Mouse (Mus musculus) hindbrain, embryonic 16.5 days (tissue): ENCODE results near the gene Tnfrsf13c. TPM values are rescaled to one million over a fixed set of nuclear protein-coding genes. Genes with fewer than 3 reads are reported as not detected.
"Not testable (repeated sequence)": the region's sequence is repeated elsewhere in the genome, so short reads cannot be mapped to it uniquely, and the experiment has no call there.

Experiments used
- ATAC-seq: fragments of 200-750 bp; cut with Nextera tagmentation; 2 replicates; pipeline ENCODE4 v1.8.0; 2017; ENCODE audit warnings: moderate TSS enrichment, moderate library complexity
- H3K27ac ChIP-seq: fragments of 300-500 bp; sonication (generic); 2 replicates; pipeline ENCODE4 v1.5.1; 2014; ENCODE audit warnings: low read depth, mild to moderate bottlenecking, control low read depth, low read length, moderate library complexity
- H3K27me3 ChIP-seq: fragments of 300-500 bp; sonication (generic); replicated peaks from 2 replicates; pipeline ENCODE4 v1.6.1; 2014; ENCODE audit warnings: low read length; ENCODE audit not compliant: control insufficient read depth, insufficient read depth
- H3K36me3 ChIP-seq: fragments of 300-500 bp; sonication (generic); 2 replicates; pipeline ENCODE4 v1.6.1; 2014; ENCODE audit warnings: mild to moderate bottlenecking, low read length, moderate library complexity, mixed read lengths; ENCODE audit not compliant: control insufficient read depth, insufficient read depth
- H3K4me1 ChIP-seq: fragments of 300-500 bp; sonication (generic); 2 replicates; pipeline ENCODE4 v1.6.1; 2014; ENCODE audit warnings: low read depth, low read length; ENCODE audit not compliant: control insufficient read depth, insufficient read depth
- H3K4me2 ChIP-seq: fragments of 300-500 bp; sonication (generic); 2 replicates; pipeline ENCODE4 v1.6.1; 2014; ENCODE audit warnings: mild to moderate bottlenecking, low read length, control low read depth, moderate library complexity
- H3K4me3 ChIP-seq: fragments of 300-500 bp; sonication (generic); 2 replicates; pipeline ENCODE4 v1.5.1; 2014; ENCODE audit warnings: mild to moderate bottlenecking, low read length, control low read depth, moderate library complexity
- H3K9ac ChIP-seq: fragments of 300-500 bp; sonication (generic); 2 replicates; pipeline ENCODE4 v1.6.1; 2014; ENCODE audit warnings: low read depth, mild to moderate bottlenecking, control low read depth, low read length, moderate library complexity
- H3K9me3 ChIP-seq: fragments of 300-500 bp; sonication (generic); 2 replicates; pipeline ENCODE4 v1.6.1; 2014; ENCODE audit warnings: mild to moderate bottlenecking, low read length, moderate library complexity; ENCODE audit not compliant: control insufficient read depth
- WGBS: fragments of 180-500 bp; shearing (Covaris S2); extraction: QIAGEN DNeasy Blood & Tissue Kit; methylation state at CpG from one replicate; pipeline ENCODE4 v1.1.7; 2014; 5-methylcytosine and 5-hydroxymethylcytosine counted together
- polyA plus RNA-seq: library from polyadenylated mRNA; unstranded; fragments of >200 nt; fragmentation: Nextera tagmentation; extraction: Ambion mirVana; gene quantifications from 2 replicates; pipeline ENCODE4 v1.2.1, GENCODE M21; 2015

The Tnfrsf13c gene
- polyA plus RNA-seq, 1 experiment from 2014 or later = 0.10 TPM

DNA sequence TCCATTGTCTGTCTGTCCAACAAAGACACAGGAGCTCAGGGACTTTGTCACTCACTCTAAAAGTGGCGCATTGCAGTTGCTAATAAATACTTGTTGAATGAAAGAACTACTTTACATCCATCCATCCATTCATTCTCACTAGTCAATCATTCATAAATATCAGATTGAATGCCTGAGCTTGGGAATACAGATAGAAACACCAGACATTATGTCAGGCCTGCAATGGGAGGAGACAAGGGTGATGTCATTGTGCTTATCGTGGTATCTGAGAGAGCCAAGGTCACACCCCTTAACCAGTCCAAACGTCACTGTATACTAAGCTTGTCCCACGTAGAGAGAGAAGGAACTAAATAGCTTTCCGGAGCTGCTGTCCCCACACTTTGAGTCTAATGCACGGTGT is 27.9 kb upstream of the Tnfrsf13c start, which contains the start of gene 1500009C09Rik:
TSS of gene 1500009C09Rik (plus strand) at position 301 of the 400 bp plus-strand sequence.
- Histone ChIP-seq H3K27me3 (no peaks in the 10 kb centered on the region), H3K4me2 (no peak within 1 kb of the TSS), H3K27ac (no peak within 1 kb of the TSS), H3K9ac (no peak within 1 kb of the TSS), H3K36me3 (no peaks in the 10 kb centered on the region), H3K4me3 (no peak within 1 kb of the TSS), H3K4me1 (peaks cover 16% of the 10 kb centered on the region), H3K9me3 (no peaks in the 10 kb centered on the region)
- 91% methylated on average over 6 of the region's 6 CpGs for WGBS
- no peak for ATAC-seq

- H3K27ac ChIP-seq = no peak overlapping the region
- no peak overlapping the region for H3K4me3 ChIP-seq
- 97% methylated on average over 3 of the region's 3 CpGs for WGBS
- H3K4me1 ChIP-seq = peaks cover 11% of the 10 kb centered on the region
- H3K4me2 ChIP-seq = no peak overlapping the region
- no peaks in the 10 kb centered on the region for H3K9me3 ChIP-seq
- H3K27me3 ChIP-seq = no peaks in the 10 kb centered on the region
- no peak overlapping the region for H3K9ac ChIP-seq
- ATAC-seq = no peak
- no peaks in the 10 kb centered on the region for H3K36me3 ChIP-seq
Observed at GRCm38 (mm10) chr15:82251579-82251978, 27.4 kb upstream of the Tnfrsf13c start.

- H3K4me2 ChIP-seq = no peak overlapping the region
- no peaks in the 10 kb centered on the region for H3K36me3 ChIP-seq
- no peak for ATAC-seq
- no peak overlapping the region for H3K27ac ChIP-seq
- H3K27me3 ChIP-seq = no peaks in the 10 kb centered on the region
- H3K4me1 ChIP-seq = peaks cover 7% of the 10 kb centered on the region
- no peaks in the 10 kb centered on the region for H3K9me3 ChIP-seq
- H3K4me3 ChIP-seq = no peak overlapping the region
- H3K9ac ChIP-seq = no peak overlapping the region
- 75% methylated on average over 3 of the region's 3 CpGs for WGBS
Observed at GRCm38 (mm10) chr15:82247131-82247776, 23.1 kb upstream of the Tnfrsf13c start.

DNA sequence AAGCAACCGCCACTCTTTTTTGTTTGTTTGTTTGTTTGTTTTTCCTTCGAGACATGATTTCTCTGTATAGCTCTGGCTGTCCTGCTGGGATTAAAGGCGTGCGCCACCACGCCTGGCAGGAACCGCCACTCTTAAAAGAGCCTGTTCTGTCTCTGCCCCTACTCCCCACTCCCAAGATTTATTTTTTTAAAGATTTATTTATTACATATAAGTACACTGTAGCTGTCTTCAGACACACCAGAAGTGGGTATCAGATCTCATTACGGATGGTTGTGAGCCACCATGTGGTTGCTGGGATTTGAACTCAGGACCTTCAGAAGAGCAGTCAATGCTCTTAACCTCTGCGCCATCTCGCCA is 20.6 kb upstream of the Tnfrsf13c start:
- 23% methylated on average over 9 of the region's 9 CpGs for WGBS
- Histone ChIP-seq H3K4me2 (peak overlapping the region; percentile 75), H3K9ac (peak overlapping the region; percentile 65), H3K4me3 (peak overlapping the region; percentile 88)
- not testable (repeated sequence) for H3K27ac ChIP-seq, H3K9me3 ChIP-seq, ATAC-seq, H3K27me3 ChIP-seq, H3K4me1 ChIP-seq, H3K36me3 ChIP-seq

DNA sequence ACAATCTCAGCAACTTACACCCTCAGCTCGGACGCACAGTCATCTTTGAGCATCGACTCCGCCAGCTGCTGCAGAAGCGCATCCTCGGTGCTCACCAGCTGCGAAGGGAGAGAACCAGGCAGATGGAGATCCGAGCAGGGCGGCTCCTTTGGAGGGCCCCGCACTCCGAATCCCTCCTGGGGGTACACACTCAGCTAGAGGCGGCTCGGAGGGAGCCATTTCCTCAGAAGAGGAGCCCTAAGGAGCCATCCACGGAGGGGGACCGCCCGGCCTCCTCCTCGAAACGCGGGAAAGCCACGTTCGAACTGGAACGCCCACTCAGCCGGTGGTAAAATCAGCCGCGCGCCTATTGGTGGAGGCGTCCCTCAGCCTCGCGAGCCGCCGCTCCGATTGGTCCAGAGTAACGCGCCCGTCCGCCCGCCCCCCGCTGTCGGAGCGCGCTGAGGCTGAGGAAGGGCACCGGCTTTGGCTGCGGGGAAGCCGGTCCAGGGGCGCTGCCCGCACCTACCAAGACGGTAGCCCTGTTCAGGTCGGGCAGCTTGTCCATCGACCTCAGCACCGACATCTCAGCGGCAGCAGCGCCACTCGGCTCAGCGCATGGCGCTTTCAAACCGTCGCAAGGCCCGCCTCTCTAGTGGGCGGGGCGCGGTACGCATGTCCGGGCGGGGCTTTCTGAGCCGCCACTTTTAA is 20.1 kb upstream of the Tnfrsf13c start, which contains the start of gene Cenpm:
TSS of gene Cenpm (minus strand) at position 634 of the 690 bp plus-strand sequence.
- WGBS = under 1% methylated on average over 62 of the region's 65 CpGs

DNA sequence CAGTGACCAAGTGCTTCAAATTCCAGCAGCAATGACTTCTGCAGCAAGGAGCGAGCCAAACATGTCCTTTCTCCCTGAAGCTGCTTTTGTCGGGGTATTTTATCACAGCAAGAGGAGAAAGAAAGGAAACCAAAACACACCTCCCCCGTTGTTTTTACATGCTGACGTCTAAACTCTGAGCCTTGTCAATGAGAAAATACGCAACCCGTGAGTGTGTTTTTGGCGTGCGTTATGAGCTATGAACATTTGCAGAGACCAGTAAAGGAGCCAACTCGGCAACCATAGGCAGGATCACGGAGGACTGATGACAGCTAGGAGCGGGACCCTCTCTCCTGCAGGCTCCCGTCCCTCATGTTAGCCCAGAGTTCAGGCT is 19.6 kb upstream of the Tnfrsf13c start:
- Histone ChIP-seq H3K9me3 (no peaks in the 10 kb centered on the region), H3K4me3 (peak overlapping the region; percentile 88), H3K27ac (no peak overlapping the region), H3K36me3 (no peaks in the 10 kb centered on the region), H3K9ac (peak overlapping the region; percentile 65), H3K4me1 (peaks cover 7% of the 10 kb centered on the region), H3K27me3 (no peaks in the 10 kb centered on the region), H3K4me2 (peak overlapping the region; percentile 75)
- no peak for ATAC-seq
- WGBS = 7% methylated on average over 12 of the region's 12 CpGs

More for the DNA sequence above, 20.1 kb upstream of the Tnfrsf13c start, which contains the start of gene Cenpm:
- Histone ChIP-seq H3K4me3 (peak within 1 kb of the TSS; percentile 88), H3K27ac (peak within 1 kb of the TSS; percentile 78; the same call in 1 of the 2 replicates), H3K9me3 (no peaks in the 10 kb centered on the region), H3K9ac (peak within 1 kb of the TSS; percentile 65), H3K4me2 (peak within 1 kb of the TSS; percentile 75), H3K36me3 (no peaks in the 10 kb centered on the region), H3K4me1 (peaks cover 7% of the 10 kb centered on the region), H3K27me3 (no peaks in the 10 kb centered on the region)
- peak; percentile 99 for ATAC-seq

GRCm38 (mm10) chr15:82243311-82243710 is 19.1 kb upstream of the Tnfrsf13c start:
- Histone ChIP-seq H3K4me1 (peaks cover 7% of the 10 kb centered on the region), H3K9ac (no peak overlapping the region), H3K4me2 (peak overlapping the region; percentile 75), H3K36me3 (no peaks in the 10 kb centered on the region), H3K4me3 (peak overlapping the region; percentile 88), H3K27me3 (no peaks in the 10 kb centered on the region), H3K27ac (no peak overlapping the region), H3K9me3 (no peaks in the 10 kb centered on the region)
- WGBS = 76% methylated on average over 3 of the region's 3 CpGs
- no peak for ATAC-seq

DNA sequence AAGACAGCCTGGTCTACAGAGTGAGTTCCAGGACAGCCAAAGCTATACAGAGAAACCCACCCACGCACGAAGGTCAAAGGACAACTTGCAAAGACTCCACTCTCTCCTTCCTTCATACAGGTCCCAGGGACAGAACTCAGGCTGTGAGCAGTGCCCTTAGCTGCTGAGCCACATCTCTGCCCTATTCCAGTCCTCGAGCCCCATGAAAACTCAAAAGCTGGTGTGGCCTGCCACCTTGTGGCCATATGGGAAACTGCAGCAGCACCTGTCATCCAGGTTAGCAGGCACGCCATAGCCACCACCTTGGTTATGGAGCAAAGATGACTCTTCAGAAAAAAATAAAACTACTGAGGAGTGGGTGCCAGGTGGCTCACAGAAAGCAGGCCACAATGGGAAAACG is 12.4 kb upstream of the Tnfrsf13c start:
- 21% methylated on average over 5 of the region's 5 CpGs for WGBS
- H3K36me3 ChIP-seq = no peaks in the 10 kb centered on the region
- H3K9ac ChIP-seq = no peak overlapping the region
- no peak overlapping the region for H3K4me2 ChIP-seq
- H3K4me1 ChIP-seq = peaks cover 7% of the 10 kb centered on the region
- no peak overlapping the region for H3K27ac ChIP-seq
- ATAC-seq = peak; percentile 81
- H3K9me3 ChIP-seq = no peaks in the 10 kb centered on the region
- H3K4me3 ChIP-seq = no peak overlapping the region
- H3K27me3 ChIP-seq = no peaks in the 10 kb centered on the region

- H3K36me3 ChIP-seq = no peaks in the 10 kb centered on the region
- H3K4me2 ChIP-seq = no peak overlapping the region
- no peaks in the 10 kb centered on the region for H3K27me3 ChIP-seq
- peaks cover 8% of the 10 kb centered on the region for H3K4me1 ChIP-seq
- no peak for ATAC-seq
- no peak overlapping the region for H3K4me3 ChIP-seq
- no peak overlapping the region for H3K27ac ChIP-seq
- no peak overlapping the region for H3K9ac ChIP-seq
- 78% methylated on average over 10 of the region's 10 CpGs for WGBS
- no peaks in the 10 kb centered on the region for H3K9me3 ChIP-seq
Observed at GRCm38 (mm10) chr15:82235661-82236060, 11.5 kb upstream of the Tnfrsf13c start.
